Mouse (Mus musculus): ENCODE measurements around the gene 1700019N19Rik. TPM values are rescaled to one million over a fixed set of nuclear protein-coding genes. Genes with fewer than 3 reads are reported as not detected.

Gene 1700019N19Rik
- polyA plus RNA-seq, 1 experiment: not detected

- TF ChIP-seq CTCF (IDR thresholded peaks at IDR 0.05; ENCODE audit: low read depth, low read length): no peak
- TF ChIP-seq POLR2A (IDR thresholded peaks at IDR 0.05; ENCODE audit: borderline replicate concordance, low read depth, low read length): no peak
- no peak overlapping the region for H3K4me3 ChIP-seq (ENCODE audit: insufficient read depth, low read length)
- H3K4me1 ChIP-seq (ENCODE audit: control insufficient read depth, insufficient read depth, low read length): no peaks in the 10 kb centered on the region
- no peak overlapping the region for H3K27ac ChIP-seq (ENCODE audit: insufficient read depth, low read depth, low read length)
These were observed 31.3 kb downstream of the 1700019N19Rik start for GRCm38 (mm10) chr19:58762848-58763541.

DNA sequence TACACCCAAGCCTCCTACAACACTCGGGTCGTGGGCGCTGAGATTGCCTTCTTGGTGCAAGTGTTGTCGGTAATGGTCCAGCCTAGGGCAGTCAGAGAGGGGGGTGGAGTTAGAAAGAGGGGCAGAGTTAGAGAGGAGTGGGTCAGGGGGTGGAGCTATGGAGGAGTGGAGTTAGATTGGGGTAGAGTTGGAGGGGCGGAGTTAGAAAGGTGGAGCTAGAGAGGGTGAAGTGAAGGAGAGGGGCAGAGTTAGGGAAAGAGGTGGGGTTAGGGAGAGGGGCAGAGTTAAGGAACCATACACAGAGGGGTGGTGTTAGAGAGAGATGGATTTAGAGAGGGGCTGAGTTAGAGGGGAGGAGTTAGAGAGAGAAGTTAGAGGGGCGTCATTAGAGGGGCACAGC, 31.9 kb downstream of the 1700019N19Rik start:
- no peak overlapping the region for H3K4me3 ChIP-seq (ENCODE audit: insufficient read depth, low read length)
- no peak for TF ChIP-seq POLR2A (IDR thresholded peaks at IDR 0.05; ENCODE audit: borderline replicate concordance, low read depth, low read length)
- no peak for TF ChIP-seq CTCF (IDR thresholded peaks at IDR 0.05; ENCODE audit: low read depth, low read length)
- no peaks in the 10 kb centered on the region for H3K4me1 ChIP-seq (ENCODE audit: control insufficient read depth, insufficient read depth, low read length)

DNA sequence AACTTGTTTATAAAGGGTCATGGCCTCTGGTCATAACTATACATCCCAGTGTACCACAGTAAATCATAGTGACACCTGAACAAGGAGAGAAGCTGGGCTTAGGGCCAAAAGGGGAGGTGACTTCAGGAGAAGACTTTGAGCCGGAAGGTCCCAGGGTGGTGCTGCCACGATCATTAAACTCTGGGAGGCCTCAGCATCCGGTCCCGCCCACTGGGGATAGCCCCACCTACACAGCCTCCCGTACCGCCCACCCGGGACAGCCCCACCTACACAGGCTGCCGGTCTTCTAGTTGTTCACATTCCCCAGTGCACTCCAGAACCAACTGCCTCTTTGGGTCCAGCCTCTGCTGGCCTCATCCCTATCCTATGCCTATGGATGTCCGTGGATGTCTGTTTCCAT, 34.8 kb downstream of the 1700019N19Rik start, which contains the start of gene Pnliprp2:
TSS of gene Pnliprp2 (plus strand) at position 297 of the 400 bp plus-strand sequence.
- H3K27ac ChIP-seq (ENCODE audit: insufficient read depth, low read depth, low read length): no peak within 1 kb of the TSS
- no peak within 1 kb of the TSS for H3K4me3 ChIP-seq (ENCODE audit: insufficient read depth, low read length)
- H3K4me1 ChIP-seq (ENCODE audit: control insufficient read depth, insufficient read depth, low read length): no peaks in the 10 kb centered on the region
- TF ChIP-seq CTCF (IDR thresholded peaks at IDR 0.05; ENCODE audit: low read depth, low read length) (no peak), POLR2A (IDR thresholded peaks at IDR 0.05; ENCODE audit: borderline replicate concordance, low read depth, low read length) (no peak)

More for the DNA sequence above, 31.9 kb downstream of the 1700019N19Rik start:
- no peak overlapping the region for H3K27ac ChIP-seq (ENCODE audit: insufficient read depth, low read depth, low read length)

DNA sequence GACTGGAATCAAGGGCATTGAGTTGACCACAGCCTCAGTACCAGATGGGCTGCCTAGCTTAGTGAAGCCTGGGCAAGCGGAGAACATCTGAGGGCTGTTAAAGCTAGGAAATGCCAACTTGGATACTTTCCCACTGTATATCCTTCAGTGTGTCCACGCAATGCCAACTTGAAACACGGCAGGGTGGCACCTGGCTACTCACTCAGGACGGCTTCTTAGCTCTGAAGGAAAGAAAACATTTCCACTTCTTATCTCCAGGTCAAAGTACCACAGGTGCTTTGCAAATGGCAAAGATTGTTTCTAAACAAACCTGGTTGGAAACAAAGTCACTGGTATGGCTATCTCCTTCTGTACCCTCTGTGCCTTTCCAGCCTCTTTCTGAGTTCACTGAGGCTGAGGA, 35.4 kb downstream of the 1700019N19Rik start:
- Histone ChIP-seq H3K27ac (ENCODE audit: insufficient read depth, low read depth, low read length) (no peak overlapping the region), H3K4me1 (ENCODE audit: control insufficient read depth, insufficient read depth, low read length) (no peaks in the 10 kb centered on the region), H3K4me3 (ENCODE audit: insufficient read depth, low read length) (no peak overlapping the region)
- TF ChIP-seq POLR2A (IDR thresholded peaks at IDR 0.05; ENCODE audit: borderline replicate concordance, low read depth, low read length): no peak
- TF ChIP-seq CTCF (IDR thresholded peaks at IDR 0.05; ENCODE audit: low read depth, low read length): no peak

GRCm38 (mm10) chr19:58751504-58751903, 42.8 kb downstream of the 1700019N19Rik start:
- Histone ChIP-seq H3K4me1 (ENCODE audit: control insufficient read depth, insufficient read depth, low read length) (no peaks in the 10 kb centered on the region), H3K4me3 (ENCODE audit: insufficient read depth, low read length) (no peak overlapping the region), H3K27ac (ENCODE audit: insufficient read depth, low read depth, low read length) (no peak overlapping the region)
- TF ChIP-seq CTCF (IDR thresholded peaks at IDR 0.05; ENCODE audit: low read depth, low read length) (no peak), POLR2A (IDR thresholded peaks at IDR 0.05; ENCODE audit: borderline replicate concordance, low read depth, low read length) (no peak)

DNA sequence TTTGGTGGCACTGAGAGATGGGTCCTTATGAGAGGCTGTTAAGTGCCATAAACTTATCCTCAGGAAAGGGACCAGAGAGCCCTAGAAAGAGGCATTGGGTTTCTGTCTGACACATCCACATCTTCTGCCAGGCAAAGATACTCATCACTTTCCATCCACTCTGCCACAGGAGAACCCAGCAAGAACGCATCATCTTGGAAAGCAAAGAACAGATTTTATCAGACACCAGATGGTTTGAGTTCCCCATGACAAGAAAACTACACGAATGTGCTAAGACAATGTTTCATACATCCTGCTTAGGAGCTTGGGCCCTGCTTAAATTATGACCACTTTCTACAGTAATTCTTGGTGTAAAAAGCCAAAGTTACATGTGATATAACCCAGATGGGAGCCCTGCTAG, 43.4 kb downstream of the 1700019N19Rik start:
- TF ChIP-seq CTCF (IDR thresholded peaks at IDR 0.05; ENCODE audit: low read depth, low read length) (no peak), POLR2A (IDR thresholded peaks at IDR 0.05; ENCODE audit: borderline replicate concordance, low read depth, low read length) (no peak)
- Histone ChIP-seq H3K27ac (ENCODE audit: insufficient read depth, low read depth, low read length) (no peak overlapping the region), H3K4me1 (ENCODE audit: control insufficient read depth, insufficient read depth, low read length) (no peaks in the 10 kb centered on the region), H3K4me3 (ENCODE audit: insufficient read depth, low read length) (no peak overlapping the region)

DNA sequence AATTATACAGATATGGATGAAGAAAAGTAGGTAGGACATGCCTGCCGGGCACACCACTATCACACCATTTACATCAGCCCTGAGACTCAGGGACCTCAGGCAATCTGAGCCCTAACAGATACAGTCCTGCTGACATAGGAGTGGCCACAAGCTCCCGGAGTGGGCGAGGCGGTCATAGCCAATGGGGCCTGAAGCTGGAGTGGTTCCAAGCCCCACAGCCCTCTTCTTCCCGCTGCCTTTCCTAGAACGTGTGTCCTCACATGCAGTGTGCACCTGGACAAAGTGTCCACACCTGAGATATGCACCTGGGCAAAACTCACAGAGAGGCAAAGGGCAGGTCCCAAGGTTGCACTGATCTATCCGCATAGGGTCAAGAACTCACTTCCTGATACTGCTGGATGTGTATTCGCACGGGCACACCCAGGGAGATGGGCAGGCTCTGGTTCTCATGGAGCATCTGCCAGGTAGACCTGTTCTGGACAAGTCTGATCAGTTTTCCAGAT, 46.7 kb downstream of the 1700019N19Rik start:
- no peak overlapping the region for H3K4me3 ChIP-seq (ENCODE audit: insufficient read depth, low read length)
- no peak for TF ChIP-seq POLR2A (IDR thresholded peaks at IDR 0.05; ENCODE audit: borderline replicate concordance, low read depth, low read length)
- TF ChIP-seq CTCF (IDR thresholded peaks at IDR 0.05; ENCODE audit: low read depth, low read length): no peak
- no peaks in the 10 kb centered on the region for H3K4me1 ChIP-seq (ENCODE audit: control insufficient read depth, insufficient read depth, low read length)
- no peak overlapping the region for H3K27ac ChIP-seq (ENCODE audit: insufficient read depth, low read depth, low read length)

DNA sequence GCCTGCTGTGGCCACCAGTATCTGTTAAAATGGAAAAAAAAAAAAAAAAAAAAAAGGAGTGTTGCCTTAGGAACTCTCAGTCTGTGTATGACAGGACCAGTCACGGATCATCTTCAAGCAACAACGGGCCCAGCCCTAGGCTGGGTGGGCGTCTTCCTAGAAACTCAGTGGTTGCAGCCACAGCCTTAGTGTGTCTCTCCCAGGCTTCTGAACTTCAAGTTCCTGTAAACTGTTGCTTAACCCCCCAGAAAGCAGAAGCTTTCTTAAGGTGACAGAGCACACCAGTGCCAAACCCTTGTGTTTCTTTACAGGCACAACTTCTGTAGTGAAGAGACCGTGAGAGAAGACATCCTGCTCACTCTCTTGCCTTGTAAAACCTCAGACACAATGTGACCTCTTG, 50.5 kb downstream of the 1700019N19Rik start:
- Histone ChIP-seq H3K4me1 (ENCODE audit: control insufficient read depth, insufficient read depth, low read length) (no peaks in the 10 kb centered on the region), H3K27ac (ENCODE audit: insufficient read depth, low read depth, low read length) (no peak overlapping the region), H3K4me3 (ENCODE audit: insufficient read depth, low read length) (no peak overlapping the region)
- TF ChIP-seq POLR2A (IDR thresholded peaks at IDR 0.05; ENCODE audit: borderline replicate concordance, low read depth, low read length) (no peak), CTCF (IDR thresholded peaks at IDR 0.05; ENCODE audit: low read depth, low read length) (no peak)

GRCm38 (mm10) chr19:58742711-58743110, 51.5 kb downstream of the 1700019N19Rik start:
- Histone ChIP-seq H3K4me3 (ENCODE audit: insufficient read depth, low read length) (no peak overlapping the region), H3K4me1 (ENCODE audit: control insufficient read depth, insufficient read depth, low read length) (no peaks in the 10 kb centered on the region), H3K27ac (ENCODE audit: insufficient read depth, low read depth, low read length) (no peak overlapping the region)
- TF ChIP-seq POLR2A (IDR thresholded peaks at IDR 0.05; ENCODE audit: borderline replicate concordance, low read depth, low read length) (no peak), CTCF (IDR thresholded peaks at IDR 0.05; ENCODE audit: low read depth, low read length) (no peak)

GRCm38 (mm10) chr19:58741036-58741435, 53.2 kb downstream of the 1700019N19Rik start:
- no peak overlapping the region for H3K27ac ChIP-seq (ENCODE audit: insufficient read depth, low read depth, low read length)
- no peak overlapping the region for H3K4me3 ChIP-seq (ENCODE audit: insufficient read depth, low read length)
- no peaks in the 10 kb centered on the region for H3K4me1 ChIP-seq (ENCODE audit: control insufficient read depth, insufficient read depth, low read length)
- TF ChIP-seq CTCF (IDR thresholded peaks at IDR 0.05; ENCODE audit: low read depth, low read length) (no peak), POLR2A (IDR thresholded peaks at IDR 0.05; ENCODE audit: borderline replicate concordance, low read depth, low read length) (no peak)

All from bone marrow macrophage, adult 2 months (primary cell).